Mouse (Mus musculus) ES-E14 (cell line): ENCODE results near the gene Akap2.

Source experiments
- CHD2 ChIP-seq: IDR thresholded peaks from 2 replicates; pipeline ENCODE4 v1.6.1; 2014; ENCODE audit warnings: mild to moderate bottlenecking, low read depth, low read length, inconsistent platforms
- MAFK ChIP-seq: IDR thresholded peaks from 2 replicates; pipeline ENCODE4 v1.6.1; 2014; ENCODE audit warnings: mild to moderate bottlenecking, low read depth, low read length, inconsistent platforms; ENCODE audit not compliant: insufficient read depth
- ZC3H11A ChIP-seq: IDR thresholded peaks from 2 replicates; pipeline ENCODE4 v1.6.1; 2012; ENCODE audit warnings: low read depth, mild to moderate bottlenecking, inconsistent platforms, low read length, borderline replicate concordance

DNA sequence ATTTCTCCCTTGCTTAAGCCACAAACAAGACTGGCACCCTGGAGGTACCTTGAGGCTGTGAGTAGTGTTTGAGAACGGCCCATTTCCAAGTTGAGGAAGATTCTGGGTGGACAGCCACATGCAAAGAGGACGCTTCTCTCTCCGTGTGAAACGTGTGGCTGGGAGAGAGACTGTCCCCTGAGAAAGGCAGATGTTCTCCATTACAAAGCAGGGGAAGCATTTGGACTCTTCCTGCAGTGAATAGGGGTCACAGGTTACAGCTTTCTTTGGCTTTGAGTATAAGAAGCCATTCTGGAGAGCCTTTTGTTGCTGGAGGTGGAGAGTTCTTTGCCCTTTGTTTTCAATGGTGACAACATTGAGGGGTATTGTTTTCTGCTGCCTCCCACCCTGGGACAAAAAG lies 48.3 kb downstream of the Akap2 start:
- TF ChIP-seq CHD2 (no peak), ZC3H11A (no peak), MAFK (no peak)
